Mouse (Mus musculus) lung, embryonic 14.5 days (tissue): ENCODE data around the gene Il18. TPM values are rescaled to one million over a fixed set of nuclear protein-coding genes. Genes with fewer than 3 reads are reported as not detected.
"Not testable (repeated sequence)": the region's sequence is repeated elsewhere in the genome, so short reads cannot be mapped to it uniquely, and the experiment has no call there.

Experiments
- ATAC-seq: fragments of 200-750 bp; cut with Nextera tagmentation; 2 replicates; pipeline ENCODE4 v1.8.0; 2017; ENCODE audit warnings: mild to moderate bottlenecking, moderate TSS enrichment, moderate library complexity; ENCODE audit not compliant: insufficient read depth
- DNase-seq: peaks from one replicate; pipeline ENCODE4 v3.0.0-alpha.2; 2015
- H3K27ac ChIP-seq: fragments of 300-500 bp; sonication (generic); 2 replicates; pipeline ENCODE4 v1.5.1; 2014; ENCODE audit warnings: low read depth, mild to moderate bottlenecking, moderate library complexity
- H3K27me3 ChIP-seq: fragments of 300-500 bp; sonication (generic); 2 replicates; pipeline ENCODE4 v1.6.1; 2014; ENCODE audit warnings: low read length, control low read depth; ENCODE audit not compliant: insufficient read depth
- H3K36me3 ChIP-seq: fragments of 300-500 bp; sonication (generic); 2 replicates; pipeline ENCODE4 v1.6.1; 2014; ENCODE audit warnings: control low read depth; ENCODE audit not compliant: insufficient read depth
- H3K4me1 ChIP-seq: fragments of 300-500 bp; sonication (generic); 2 replicates; pipeline ENCODE4 v1.6.1; 2014; ENCODE audit warnings: antibody characterized with exemption, control low read depth; ENCODE audit not compliant: insufficient read depth
- H3K4me2 ChIP-seq: fragments of 300-500 bp; sonication (generic); 2 replicates; pipeline ENCODE4 v1.6.1; 2014; ENCODE audit warnings: mild to moderate bottlenecking
- H3K4me3 ChIP-seq: fragments of 300-500 bp; sonication (generic); 2 replicates; pipeline ENCODE4 v1.5.1; 2014; ENCODE audit warnings: low read depth, low read length
- H3K9ac ChIP-seq: fragments of 300-500 bp; sonication (generic); 2 replicates; pipeline ENCODE4 v1.6.1; 2014
- H3K9me3 ChIP-seq: fragments of 300-500 bp; sonication (generic); 2 replicates; pipeline ENCODE4 v1.6.1; 2016; ENCODE audit warnings: low read depth, low read length, control low read depth
- CTCF ChIP-seq: IDR thresholded peaks from 2 replicates; pipeline ENCODE4 v1.5.1; 2016; ENCODE audit warnings: antibody characterized with exemption, low read depth
- WGBS: fragments of 180-500 bp; shearing (Covaris S2); extraction: QIAGEN DNeasy Blood & Tissue Kit; methylation state at CpG from one replicate; pipeline ENCODE4 v1.1.7; 2014; 5-methylcytosine and 5-hydroxymethylcytosine counted together
- polyA plus RNA-seq: library from polyadenylated mRNA; unstranded; fragments of >200 nt; fragmentation: Nextera tagmentation; extraction: Ambion mirVana; gene quantifications from 2 replicates; pipeline ENCODE4 v1.2.1, GENCODE M21; 2014

Il18 gene
- polyA plus RNA-seq, 1 experiment from 2014 or later, result 6.6 TPM

DNA sequence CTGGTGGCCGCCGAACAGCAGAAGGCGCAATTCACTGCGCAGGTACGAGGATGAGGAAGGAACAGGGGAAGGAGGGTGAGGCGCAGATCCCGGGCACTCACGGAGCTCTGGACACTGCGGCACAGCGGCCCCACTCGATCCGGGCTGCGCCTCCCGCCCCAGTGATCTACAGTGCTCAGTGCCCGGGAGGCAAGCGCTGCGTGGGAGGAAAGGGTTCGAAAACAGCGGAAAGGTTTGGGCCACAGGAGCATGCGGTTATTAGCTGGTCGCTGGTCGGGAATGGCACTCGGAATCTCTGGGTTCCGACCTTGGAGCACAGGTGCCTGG is 49.3 kb downstream of the Il18 start:
- Histone ChIP-seq H3K36me3 (peaks cover 56% of the 10 kb centered on the region), H3K9ac (peak overlapping the region; percentile 71), H3K27me3 (no peaks in the 10 kb centered on the region), H3K4me3 (peak overlapping the region; percentile 90), H3K4me2 (peak overlapping the region; percentile 88), H3K9me3 (no peaks in the 10 kb centered on the region), H3K27ac (peak overlapping the region; percentile 65), H3K4me1 (peaks cover 12% of the 10 kb centered on the region; the same call in 1 of the 2 replicates)
- TF ChIP-seq CTCF, result peak; percentile 52
- under 1% methylated on average over 24 of the region's 24 CpGs for WGBS
- ATAC-seq, result peak; percentile 90
- DNase-seq, result no peak

DNA sequence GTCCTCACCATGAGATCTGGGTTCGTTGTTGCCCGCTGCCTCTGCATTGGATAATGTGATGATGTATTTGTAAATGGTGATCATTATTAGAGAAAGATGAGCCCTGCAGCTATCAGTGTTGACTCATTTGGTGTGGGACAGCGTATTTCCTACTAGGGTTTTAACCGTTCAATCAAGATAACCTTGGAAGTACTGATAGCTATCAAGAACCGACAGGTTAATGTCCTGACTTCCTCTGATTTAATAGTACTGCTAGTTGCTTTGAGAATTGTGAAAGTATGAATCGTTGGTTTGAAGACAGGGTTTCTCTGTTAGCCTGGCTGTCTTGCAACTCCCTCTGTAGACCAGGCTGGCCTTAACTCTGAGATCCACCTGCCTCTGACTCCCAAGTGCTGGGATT is 49.7 kb downstream of the Il18 start:
- Histone ChIP-seq H3K4me2 (peak overlapping the region; percentile 88), H3K9ac (peak overlapping the region; percentile 71), H3K36me3 (peaks cover 55% of the 10 kb centered on the region), H3K9me3 (no peaks in the 10 kb centered on the region), H3K27me3 (no peaks in the 10 kb centered on the region), H3K27ac (peak overlapping the region; percentile 65), H3K4me3 (peak overlapping the region; percentile 90), H3K4me1 (peaks cover 12% of the 10 kb centered on the region; the same call in 1 of the 2 replicates)
- WGBS, result under 1% methylated on average over 6 of the region's 6 CpGs
- no peak for TF ChIP-seq CTCF
- DNase-seq (peak; percentile 1), ATAC-seq (no peak)

DNA sequence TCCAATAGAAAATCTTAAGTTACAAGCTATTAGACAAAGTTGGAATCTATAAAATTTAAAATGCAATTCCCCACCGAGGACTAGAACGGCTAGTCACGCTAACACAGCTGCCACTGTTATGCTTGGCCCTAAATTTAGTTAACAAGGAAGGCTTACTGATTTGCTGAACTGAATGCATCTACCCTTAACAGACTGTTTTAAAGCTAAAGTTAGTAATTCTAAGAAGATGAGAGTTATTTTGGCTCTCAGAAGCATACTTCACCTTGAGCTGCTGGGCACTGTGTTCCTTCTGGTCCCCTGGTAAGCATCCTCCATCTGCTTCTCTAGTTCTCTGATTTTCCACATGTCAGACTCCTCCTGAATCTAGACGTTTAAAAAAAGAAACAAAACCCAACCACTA is 57.5 kb downstream of the Il18 start:
- no peak for DNase-seq
- no peaks in the 10 kb centered on the region for H3K4me1 ChIP-seq
- H3K36me3 ChIP-seq, result peaks cover 77% of the 10 kb centered on the region
- no peak for TF ChIP-seq CTCF
- H3K9me3 ChIP-seq, result no peaks in the 10 kb centered on the region
- WGBS, result 85% methylated on average over 4 of the region's 4 CpGs
- no peaks in the 10 kb centered on the region for H3K27me3 ChIP-seq
- no peak overlapping the region for H3K4me2 ChIP-seq
- no peak overlapping the region for H3K9ac ChIP-seq
- no peak overlapping the region for H3K4me3 ChIP-seq
- ATAC-seq, result no peak
- no peak overlapping the region for H3K27ac ChIP-seq

DNA sequence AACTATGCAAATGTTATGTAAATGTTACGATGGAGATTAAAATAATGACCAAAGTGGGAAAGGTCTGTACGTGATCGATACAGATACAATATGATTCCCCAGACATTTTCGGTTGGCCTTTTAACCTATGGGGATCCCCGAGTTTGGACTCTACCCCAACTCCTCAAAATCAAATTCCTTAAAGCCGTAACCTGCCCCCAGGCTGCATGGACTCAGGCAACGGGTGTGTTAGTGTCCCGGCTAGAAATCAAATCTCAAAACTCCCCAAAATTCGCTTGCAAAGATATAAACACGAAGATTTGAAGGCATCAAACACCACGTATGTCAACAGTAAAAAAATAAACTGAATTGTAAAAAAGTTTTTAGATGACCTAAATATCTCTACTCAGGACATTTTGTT is 61.5 kb downstream of the Il18 start:
- peaks cover 40% of the 10 kb centered on the region for H3K36me3 ChIP-seq
- no peaks in the 10 kb centered on the region for H3K4me1 ChIP-seq
- no peak overlapping the region for H3K27ac ChIP-seq
- WGBS, result 36% methylated on average over 11 of the region's 11 CpGs
- H3K27me3 ChIP-seq, result no peaks in the 10 kb centered on the region
- no peak for ATAC-seq
- DNase-seq, result no peak
- H3K9ac ChIP-seq, result peak overlapping the region; percentile 94
- no peak for TF ChIP-seq CTCF
- H3K9me3 ChIP-seq, result no peaks in the 10 kb centered on the region
- H3K4me2 ChIP-seq, result peak overlapping the region; percentile 81
- H3K4me3 ChIP-seq, result peak overlapping the region; percentile 96

DNA sequence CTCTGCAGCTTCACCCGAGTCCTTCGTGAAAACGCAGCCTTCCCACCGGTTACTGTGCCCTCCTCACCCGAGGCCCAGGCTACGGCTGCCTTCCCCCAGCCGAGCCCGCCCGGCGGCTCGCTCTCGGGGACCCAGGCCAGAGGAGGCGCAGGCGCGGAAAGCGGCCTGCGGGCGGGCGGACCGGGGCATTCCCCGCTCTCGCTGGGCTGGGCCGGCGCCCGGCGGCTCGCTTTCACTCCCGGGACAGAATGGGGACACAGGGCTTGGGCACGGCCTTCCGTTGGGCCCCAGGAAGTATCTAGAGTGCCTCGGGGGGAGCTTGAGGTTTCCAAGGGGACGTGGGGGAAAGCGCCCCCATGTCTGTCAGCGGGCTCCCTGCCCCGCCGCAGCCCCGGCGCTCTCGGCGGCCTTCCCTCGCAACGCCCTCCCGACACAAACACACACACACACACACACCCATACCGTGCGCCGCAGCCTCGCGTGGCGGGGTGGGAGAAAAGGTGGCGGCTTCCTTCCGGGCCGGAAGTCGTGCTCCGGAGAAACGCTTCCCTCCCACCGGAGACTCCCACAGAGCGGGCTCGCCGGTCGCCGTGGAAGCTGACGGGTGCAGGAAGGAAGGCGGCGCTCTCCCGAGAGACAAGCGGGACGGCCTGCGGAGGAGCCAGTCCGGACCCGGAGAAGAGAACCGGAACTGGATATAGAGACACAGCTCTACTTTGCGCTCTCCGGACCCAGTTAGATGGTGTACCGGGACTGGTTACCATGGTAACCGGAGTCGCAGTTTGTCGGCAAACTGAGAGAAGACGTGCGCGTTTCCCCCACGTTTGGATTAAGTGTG is 62.4 kb downstream of the Il18 start, which contains the start of the genes Pih1d2 and Nkapd1:
Pih1d2 (plus strand) TSS at position 556 of the 838 bp plus-strand sequence.
Nkapd1 (minus strand) TSS at position 699 of the 838 bp plus-strand sequence.
- H3K9ac ChIP-seq, result peak within 1 kb of the TSS; percentile 94
- ATAC-seq (peak; percentile 96), DNase-seq (peak; percentile 97)
- no peaks in the 10 kb centered on the region for H3K9me3 ChIP-seq
- peak within 1 kb of the TSS; percentile 96 for H3K27ac ChIP-seq
- H3K4me2 ChIP-seq, result peak within 1 kb of the TSS; percentile 81
- H3K27me3 ChIP-seq, result no peaks in the 10 kb centered on the region
- H3K4me3 ChIP-seq, result peak within 1 kb of the TSS; percentile 96
- WGBS, result under 1% methylated on average over 81 of the region's 81 CpGs
- H3K4me1 ChIP-seq, result no peaks in the 10 kb centered on the region
- peaks cover 34% of the 10 kb centered on the region for H3K36me3 ChIP-seq
- peak; percentile 12; the same call in 1 of the 2 replicates for TF ChIP-seq CTCF

DNA sequence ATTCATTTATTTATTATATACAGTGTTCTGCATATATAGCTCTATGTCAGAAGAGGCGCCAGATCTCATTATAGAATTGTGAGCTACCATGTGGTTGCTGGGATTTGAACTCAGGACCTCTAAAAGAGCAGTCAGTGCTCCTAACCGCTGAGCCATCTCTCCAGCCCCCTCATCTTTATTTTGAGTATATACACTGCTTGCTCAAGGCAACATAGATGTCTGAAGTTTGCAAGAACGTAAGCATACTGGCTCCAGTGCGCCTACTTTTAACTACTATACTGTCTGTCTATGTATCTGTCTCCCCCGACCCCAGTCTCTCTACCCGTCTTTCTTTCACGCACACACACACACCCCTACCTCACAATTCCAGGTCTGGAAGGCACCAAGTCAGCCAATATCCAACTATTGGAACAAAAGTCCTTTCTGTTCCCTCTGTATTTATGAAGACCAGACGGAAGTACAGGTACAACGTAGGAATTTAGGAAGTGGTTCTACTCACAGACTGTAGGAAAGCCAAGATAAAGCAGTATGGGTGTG is 63.2 kb downstream of the Il18 start:
- DNase-seq (no peak), ATAC-seq (no peak)
- H3K27me3 ChIP-seq, result no peaks in the 10 kb centered on the region
- peak overlapping the region; percentile 81 for H3K4me2 ChIP-seq
- peak overlapping the region; percentile 96 for H3K4me3 ChIP-seq
- TF ChIP-seq CTCF, result no peak
- H3K27ac ChIP-seq, result no peak overlapping the region
- no peak overlapping the region for H3K9ac ChIP-seq
- H3K9me3 ChIP-seq, result no peaks in the 10 kb centered on the region
- H3K36me3 ChIP-seq, result peaks cover 25% of the 10 kb centered on the region
- WGBS, result 61% methylated on average over 9 of the region's 9 CpGs
- no peaks in the 10 kb centered on the region for H3K4me1 ChIP-seq

DNA sequence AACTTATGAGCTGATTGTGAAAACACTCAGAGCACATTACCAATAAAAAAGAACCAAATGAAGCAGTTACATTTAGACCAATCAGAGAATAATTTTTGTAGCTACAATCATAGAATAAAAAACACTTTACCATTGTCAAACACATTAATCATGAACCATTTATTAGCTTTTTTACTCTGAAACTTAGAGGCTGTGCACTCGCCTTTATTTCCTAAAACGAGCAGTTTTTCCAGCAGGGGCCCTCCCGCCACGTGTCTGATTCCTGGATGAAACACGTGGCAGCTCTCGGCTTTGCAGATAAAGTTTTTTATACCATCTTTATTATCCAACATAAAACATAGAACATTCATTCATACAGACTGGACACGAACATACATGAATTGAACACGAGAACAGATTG is 76.3 kb downstream of the Il18 start:
- ATAC-seq, H3K4me2 ChIP-seq, H3K27ac ChIP-seq, H3K9me3 ChIP-seq, H3K9ac ChIP-seq, H3K4me1 ChIP-seq, H3K4me3 ChIP-seq, H3K27me3 ChIP-seq, DNase-seq: not testable (repeated sequence)
- H3K36me3 ChIP-seq, result peaks cover 22% of the 10 kb centered on the region
- 93% methylated on average over 6 of the region's 8 CpGs for WGBS

Other genes starting within 250 kb of the Il18 start
- gene Rpl10-ps3, start 209.9 kb upstream of the Il18 start, polyA plus RNA-seq, result 345 and 357 TPM in 2 replicates
- gene Plet1, start 60.3 kb upstream of the Il18 start, polyA plus RNA-seq, result 0.11 and 0.26 TPM in 2 replicates
- 61.1 and 61.3 TPM in 2 replicates for gene Pts, start 26.1 kb upstream of the Il18 start, polyA plus RNA-seq
- 0.17 and 0.26 TPM in 2 replicates for gene Bco2, start 354 bp downstream of the Il18 start, polyA plus RNA-seq
- gene Tex12, start 6.5 kb downstream of the Il18 start, polyA plus RNA-seq, result not detected in 2 replicates
- gene Sdhd, start 49.0 kb downstream of the Il18 start, polyA plus RNA-seq, result 288 and 300 TPM in 2 replicates
- gene Timm8b, start 49.1 kb downstream of the Il18 start, polyA plus RNA-seq, result 224 and 244 TPM in 2 replicates
- gene Pih1d2, start 62.5 kb downstream of the Il18 start, polyA plus RNA-seq, result 3.8 and 4.5 TPM in 2 replicates
- 21.9 and 25.2 TPM in 2 replicates for gene Nkapd1, start 62.6 kb downstream of the Il18 start, polyA plus RNA-seq
- 53.7 and 55.3 TPM in 2 replicates for gene Dlat, start 105.0 kb downstream of the Il18 start, polyA plus RNA-seq
- 11.6 and 12.1 TPM in 2 replicates for gene Dixdc1, start 184.7 kb downstream of the Il18 start, polyA plus RNA-seq
- gene 2310030G06Rik, start 191.7 kb downstream of the Il18 start, polyA plus RNA-seq, result 9.7 and 10.0 TPM in 2 replicates
- gene Cryab, start 196.5 kb downstream of the Il18 start, polyA plus RNA-seq, result 41.1 and 64.3 TPM in 2 replicates
- gene Hspb2, start 197.5 kb downstream of the Il18 start, polyA plus RNA-seq, result 3.4 and 6.0 TPM in 2 replicates
- gene Fdxacb1, start 213.4 kb downstream of the Il18 start, polyA plus RNA-seq, result 15.2 and 15.3 TPM in 2 replicates
- 39.5 and 43.7 TPM in 2 replicates for gene Alg9, start 220.2 kb downstream of the Il18 start, polyA plus RNA-seq
- gene 1110032A03Rik, start 220.7 kb downstream of the Il18 start, polyA plus RNA-seq, result 29.1 and 30.3 TPM in 2 replicates